Mouse (Mus musculus): Measurements from ENCODE around the gene Olfr1214. TPM values are rescaled to one million over a fixed set of nuclear protein-coding genes. Genes with fewer than 3 reads are reported as not detected.

Olfr1214 gene
- polyA plus RNA-seq, 1 experiment from 2014 or later, result not detected

Other genes starting within 250 kb of the Olfr1214 start
- not detected in 2 replicates for gene Olfr1198, start 241.3 kb downstream of the Olfr1214 start, polyA plus RNA-seq (2014; fragmentation: Nextera tagmentation; extraction: Ambion mirVana)
- not detected in 2 replicates for gene Olfr1199, start 232.2 kb downstream of the Olfr1214 start, polyA plus RNA-seq (2014; fragmentation: Nextera tagmentation; extraction: Ambion mirVana)
- not detected in 2 replicates for gene Olfr1200, start 222.2 kb downstream of the Olfr1214 start, polyA plus RNA-seq (2014; fragmentation: Nextera tagmentation; extraction: Ambion mirVana)
- gene Olfr1201, start 199.6 kb downstream of the Olfr1214 start, polyA plus RNA-seq (2014; fragmentation: Nextera tagmentation; extraction: Ambion mirVana), result not detected in 2 replicates
- not detected in 2 replicates for gene Olfr1202, start 178.2 kb downstream of the Olfr1214 start, polyA plus RNA-seq (2014; fragmentation: Nextera tagmentation; extraction: Ambion mirVana)
- gene Olfr1205, start 162.9 kb downstream of the Olfr1214 start, polyA plus RNA-seq (2014; fragmentation: Nextera tagmentation; extraction: Ambion mirVana), result not detected in 2 replicates
- not detected in 2 replicates for gene Olfr1204, start 143.4 kb downstream of the Olfr1214 start, polyA plus RNA-seq (2014; fragmentation: Nextera tagmentation; extraction: Ambion mirVana)
- not detected in 2 replicates for gene Olfr1206, start 129.4 kb downstream of the Olfr1214 start, polyA plus RNA-seq (2014; fragmentation: Nextera tagmentation; extraction: Ambion mirVana)
- gene Olfr1208, start 90.3 kb downstream of the Olfr1214 start, polyA plus RNA-seq (2014; fragmentation: Nextera tagmentation; extraction: Ambion mirVana), result not detected in 2 replicates
- not detected in 2 replicates for gene Olfr1209, start 77.5 kb downstream of the Olfr1214 start, polyA plus RNA-seq (2014; fragmentation: Nextera tagmentation; extraction: Ambion mirVana)
- not detected in 2 replicates for gene Olfr1211, start 54.5 kb downstream of the Olfr1214 start, polyA plus RNA-seq (2014; fragmentation: Nextera tagmentation; extraction: Ambion mirVana)
- not detected in 2 replicates for gene Olfr1212, start 38.7 kb downstream of the Olfr1214 start, polyA plus RNA-seq (2014; fragmentation: Nextera tagmentation; extraction: Ambion mirVana)
- gene Gm13762, start 12.4 kb downstream of the Olfr1214 start, polyA plus RNA-seq (2014; fragmentation: Nextera tagmentation; extraction: Ambion mirVana), result not detected in 2 replicates
- not detected in 2 replicates for gene Olfr1215, start 14.3 kb upstream of the Olfr1214 start, polyA plus RNA-seq (2014; fragmentation: Nextera tagmentation; extraction: Ambion mirVana)
- not detected in 2 replicates for gene Olfr1216, start 25.7 kb upstream of the Olfr1214 start, polyA plus RNA-seq (2014; fragmentation: Nextera tagmentation; extraction: Ambion mirVana)
- gene Olfr1217, start 39.4 kb upstream of the Olfr1214 start, polyA plus RNA-seq (2014; fragmentation: Nextera tagmentation; extraction: Ambion mirVana), result not detected in 2 replicates
- gene Olfr1218, start 68.5 kb upstream of the Olfr1214 start, polyA plus RNA-seq (2014; fragmentation: Nextera tagmentation; extraction: Ambion mirVana), result not detected in 2 replicates
- gene Olfr1219, start 90.9 kb upstream of the Olfr1214 start, polyA plus RNA-seq (2014; fragmentation: Nextera tagmentation; extraction: Ambion mirVana), result not detected in 2 replicates
- gene Olfr1220, start 114.2 kb upstream of the Olfr1214 start, polyA plus RNA-seq (2014; fragmentation: Nextera tagmentation; extraction: Ambion mirVana), result not detected in 2 replicates
- not detected in 2 replicates for gene Olfr1221, start 124.6 kb upstream of the Olfr1214 start, polyA plus RNA-seq (2014; fragmentation: Nextera tagmentation; extraction: Ambion mirVana)
- gene Olfr1222, start 140.4 kb upstream of the Olfr1214 start, polyA plus RNA-seq (2014; fragmentation: Nextera tagmentation; extraction: Ambion mirVana), result not detected in 2 replicates
- gene Olfr1223, start 158.9 kb upstream of the Olfr1214 start, polyA plus RNA-seq (2014; fragmentation: Nextera tagmentation; extraction: Ambion mirVana), result not detected in 2 replicates
- not detected in 2 replicates for gene Olfr1224-ps1, start 171.4 kb upstream of the Olfr1214 start, polyA plus RNA-seq (2014; fragmentation: Nextera tagmentation; extraction: Ambion mirVana)
- gene Olfr1225, start 182.0 kb upstream of the Olfr1214 start, polyA plus RNA-seq (2014; fragmentation: Nextera tagmentation; extraction: Ambion mirVana), result not detected in 2 replicates
- gene Olfr1226, start 207.4 kb upstream of the Olfr1214 start, polyA plus RNA-seq (2014; fragmentation: Nextera tagmentation; extraction: Ambion mirVana), result not detected in 2 replicates

Data from heart, embryonic 11.5 days (tissue).